Mouse (Mus musculus) bone marrow macrophage, adult 2 months (primary cell): Measurements from ENCODE around the gene Gm10570.

Experiments used
- CTCF ChIP-seq: IDR thresholded peaks from 2 replicates; pipeline ENCODE4 v1.5.1; 2012; ENCODE audit warnings: low read depth, mild to moderate bottlenecking, low read length, moderate library complexity
- POLR2A ChIP-seq: IDR thresholded peaks from 2 replicates; pipeline ENCODE4 v1.6.1; 2012; ENCODE audit warnings: mild to moderate bottlenecking, low read depth, low read length, borderline replicate concordance

- TF ChIP-seq CTCF (no peak), POLR2A (no peak)
These were observed 12.1 kb downstream of the Gm10570 start for GRCm38 (mm10) chr4:130296243-130296965.
